Mouse (Mus musculus): ENCODE measurements at regions not wholly inside any gene's neighbourhood (a gene's known extent, or its start where the extent isn't known, plus 50 kb on each side); places are given as distances from the start of the nearest gene placed in this dataset.

- TF ChIP-seq POLR2A (IDR thresholded peaks at IDR 0.05; ENCODE audit: control insufficient read depth, extremely low read depth, insufficient read depth, low read length, poor library complexity) (no peak), CTCF (IDR thresholded peaks at IDR 0.05; ENCODE audit: borderline replicate concordance, control insufficient read depth, extremely low read depth, insufficient read depth, low read length, poor library complexity) (no peak)
These were observed 199.5 kb downstream of the Pax1 start for GRCm38 (mm10) chr2:147561220-147561619.
